Mouse (Mus musculus): Measurements from ENCODE around the gene Hoxb5.

DNA sequence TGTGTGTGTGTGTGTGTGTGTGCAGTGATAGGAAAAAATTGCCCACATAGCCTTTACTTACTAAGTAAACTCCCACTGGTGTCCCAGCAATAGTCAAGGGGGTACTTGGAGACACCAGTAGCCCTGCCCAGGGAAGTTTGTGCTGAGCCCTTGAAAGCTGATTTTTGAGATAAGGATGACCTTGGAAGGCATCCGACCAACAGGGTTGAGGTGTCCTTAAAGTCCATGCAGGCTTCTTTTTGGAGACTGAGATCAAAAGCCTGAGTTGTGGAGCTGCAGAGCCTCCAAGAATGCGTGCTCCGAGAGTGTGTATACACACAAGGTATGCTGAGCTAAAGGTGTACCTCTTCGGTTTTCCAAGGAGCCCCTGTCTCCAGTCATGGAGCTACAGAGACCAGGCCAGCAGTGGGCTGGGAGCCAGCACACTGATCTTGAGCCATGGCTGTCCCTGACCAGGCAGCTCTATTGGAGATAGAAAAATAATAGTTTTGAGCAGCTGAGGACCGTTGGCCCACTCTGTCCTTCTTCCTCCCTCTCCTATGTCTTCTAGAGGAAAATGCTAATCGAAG is 40.8 kb upstream of the Hoxb5 start:
- TF ChIP-seq POLR2A (IDR thresholded peaks at IDR 0.05; ENCODE audit: control insufficient read depth, extremely low read depth, insufficient read depth, low read length, poor library complexity): no peak
- no peak for TF ChIP-seq CTCF (IDR thresholded peaks at IDR 0.05; ENCODE audit: borderline replicate concordance, control insufficient read depth, extremely low read depth, insufficient read depth, low read length, poor library complexity)
